8 mouse cellular contexts compared by ENCODE assay signal in genomic region chr3:103915509-103915896, GRCm38 (mm10). TPM values are rescaled to one million over a fixed set of nuclear protein-coding genes. Genes with fewer than 3 reads are reported as not detected.
A peak's percentile ranks its signal among the peaks of the same experiment; 100 is the strongest.
DNase-seq lines count a peak whose midpoint lies in the region; ATAC-seq and TF ChIP-seq lines count a peak whose summit lies in the region.

No protein-coding gene starts in this region.

- H3K9me3 ChIP-seq in kidney, embryonic 15.5 days (replicated peaks): no peaks in the 10 kb centered on the region
- no peaks in the 10 kb centered on the region for H3K9me3 ChIP-seq in hindbrain, embryonic 15.5 days
- H3K9me3 ChIP-seq in midbrain, postnatal 0 days (ENCODE audit: low read length): no peaks in the 10 kb centered on the region

- H3K4me3 ChIP-seq in kidney, embryonic 15.5 days (replicated peaks): peak overlapping the region; percentile 72
- H3K4me3 ChIP-seq in bone marrow, adult 2 months (replicated peaks; ENCODE audit: control insufficient read depth, low read depth, low read length): peak overlapping the region; percentile 95
- peak overlapping the region; percentile 71 for H3K4me3 ChIP-seq in hindbrain, embryonic 15.5 days
- peak overlapping the region; percentile 87 for H3K4me3 ChIP-seq in midbrain, postnatal 0 days (ENCODE audit: low read depth, low read length)

- 3% methylated on average over 7 of the region's 7 CpGs for WGBS in kidney, embryonic 15.5 days
- WGBS in bone marrow, adult 2 months: 0% methylated on average over 7 of the region's 7 CpGs
- 7% methylated on average over 7 of the region's 7 CpGs for WGBS in hindbrain, embryonic 15.5 days
- WGBS in midbrain, postnatal 0 days: 6% methylated on average over 7 of the region's 7 CpGs

- H3K4me1 ChIP-seq in kidney, embryonic 15.5 days: peaks cover 11% of the 10 kb centered on the region
- H3K4me1 ChIP-seq in bone marrow, adult 2 months (ENCODE audit: control insufficient read depth, insufficient read depth, low read length): peaks cover 2% of the 10 kb centered on the region; the same call in 1 of the 2 replicates
- H3K4me1 ChIP-seq in hindbrain, embryonic 15.5 days (replicated peaks): peaks cover 21% of the 10 kb centered on the region
- no peaks in the 10 kb centered on the region; the same call in 1 of the 2 replicates for H3K4me1 ChIP-seq in midbrain, postnatal 0 days (ENCODE audit: insufficient read depth, low read length)

- no peaks in the 10 kb centered on the region for H3K27me3 ChIP-seq in kidney, embryonic 15.5 days
- H3K27me3 ChIP-seq in hindbrain, embryonic 15.5 days: no peaks in the 10 kb centered on the region
- no peaks in the 10 kb centered on the region for H3K27me3 ChIP-seq in midbrain, postnatal 0 days (ENCODE audit: insufficient read depth, low read length)

- H3K36me3 ChIP-seq in kidney, embryonic 15.5 days: peaks cover 5% of the 10 kb centered on the region; the same call in 1 of the 2 replicates
- H3K36me3 ChIP-seq in hindbrain, embryonic 15.5 days: no peaks in the 10 kb centered on the region
- H3K36me3 ChIP-seq in midbrain, postnatal 0 days (ENCODE audit: insufficient read depth, low read length): no peaks in the 10 kb centered on the region

- no peak for TF ChIP-seq POLR2A in bone marrow, adult 2 months (IDR thresholded peaks at IDR 0.05; ENCODE audit: borderline replicate concordance, control insufficient read depth, low read depth, low read length)

- TF ChIP-seq CTCF in bone marrow, adult 2 months (IDR thresholded peaks at IDR 0.05; ENCODE audit: control insufficient read depth, insufficient read depth, low read length): no peak
- TF ChIP-seq CTCF in midbrain, postnatal 0 days (IDR thresholded peaks at IDR 0.05): no peak

- no peak for DNase-seq in kidney, postnatal 36 days
- DNase-seq in midbrain, postnatal 0 days (ENCODE audit: low spot score): no peak
- no peak for DNase-seq in cerebellum, adult 9-10 months
- no peak for DNase-seq in gastrocnemius, postnatal 10 days
- DNase-seq in cerebellum, postnatal 14 days: no peak

- peak overlapping the region; percentile 78 for H3K9ac ChIP-seq in kidney, embryonic 15.5 days
- peak overlapping the region; percentile 88 for H3K9ac ChIP-seq in hindbrain, embryonic 15.5 days
- H3K9ac ChIP-seq in midbrain, postnatal 0 days (replicated peaks; ENCODE audit: low read length, poor library complexity, severe bottlenecking): peak overlapping the region; percentile 84

- H3K4me2 ChIP-seq in kidney, embryonic 15.5 days: peak overlapping the region; percentile 74
- H3K4me2 ChIP-seq in hindbrain, embryonic 15.5 days: peak overlapping the region; percentile 79
- H3K4me2 ChIP-seq in midbrain, postnatal 0 days (ENCODE audit: low read depth, low read length, poor library complexity, severe bottlenecking): peak overlapping the region; percentile 80

- no peak for ATAC-seq in kidney, embryonic 15.5 days (replicated peaks; ENCODE audit: low FRiP score)
- no peak for ATAC-seq in hindbrain, embryonic 15.5 days (ENCODE audit: low FRiP score, low read depth)
- ATAC-seq in midbrain, postnatal 0 days (ENCODE audit: low FRiP score): no peak

- 0 out of 2 replicates have a peak overlapping the region, but pooled peaks have one; percentile 93 for H3K27ac ChIP-seq in kidney, embryonic 15.5 days
- peak overlapping the region; percentile 92; the same call in 1 of the 2 replicates for H3K27ac ChIP-seq in bone marrow, adult 2 months (ENCODE audit: control insufficient read depth, insufficient read depth, low read depth, low read length, poor library complexity)
- peak overlapping the region; percentile 93 for H3K27ac ChIP-seq in hindbrain, embryonic 15.5 days (replicated peaks)
- H3K27ac ChIP-seq in midbrain, postnatal 0 days (ENCODE audit: low read depth, low read length): peak overlapping the region; percentile 89; the same call in 1 of the 2 replicates

RNA-seq across cellular contexts. Expression of gene Rsbn1, which starts 1.6 kb away (rescaled TPM):
- polyA plus RNA-seq in kidney, embryonic 15.5 days (2015; fragmentation: Nextera tagmentation; extraction: Ambion mirVana): 10.2 and 10.7 TPM in 2 replicates
- 5.2 and 9.3 TPM in 2 replicates for polyA plus RNA-seq in bone marrow, adult 2 months (2011; ENCODE audit: insufficient read depth, insufficient read length, low replicate concordance, missing spikeins)
- 19.5 and 20.2 TPM in 2 replicates for polyA plus RNA-seq in hindbrain, embryonic 15.5 days (2015; fragmentation: Nextera tagmentation; extraction: Ambion mirVana)
- total RNA-seq in midbrain, postnatal 0 days (2014; rRNA removed): 35.5 and 38.4 TPM in 2 replicates
- 18.6 and 21.7 TPM in 2 replicates for polyA plus RNA-seq in midbrain, postnatal 0 days (2015; fragmentation: Nextera tagmentation; extraction: Ambion mirVana)
- total RNA-seq in gastrocnemius, postnatal 10 days (2021): 1 to 10 TPM; 8.0 to 9.8 TPM

RNA-seq across cellular contexts. Expression of gene Phtf1, which starts 52.4 kb away (rescaled TPM):
- polyA plus RNA-seq in kidney, embryonic 15.5 days (2015; fragmentation: Nextera tagmentation; extraction: Ambion mirVana): 26.8 and 29.7 TPM in 2 replicates
- polyA plus RNA-seq in bone marrow, adult 2 months (2011; ENCODE audit: insufficient read depth, insufficient read length, low replicate concordance, missing spikeins): 15.1 and 23.1 TPM in 2 replicates
- polyA plus RNA-seq in hindbrain, embryonic 15.5 days (2015; fragmentation: Nextera tagmentation; extraction: Ambion mirVana): 25.8 and 28.7 TPM in 2 replicates
- 24.3 and 31.6 TPM in 2 replicates for total RNA-seq in midbrain, postnatal 0 days (2014; rRNA removed)
- 14.9 and 15.9 TPM in 2 replicates for polyA plus RNA-seq in midbrain, postnatal 0 days (2015; fragmentation: Nextera tagmentation; extraction: Ambion mirVana)
- 10 to 100 TPM in 1 of 2 experiments, 1 to 10 TPM in 1; 8.1 to 10.4 TPM for total RNA-seq in gastrocnemius, postnatal 10 days (2021)

RNA-seq across cellular contexts. Expression of gene Ptpn22, which starts 55.9 kb away (rescaled TPM):
- polyA plus RNA-seq in kidney, embryonic 15.5 days (2015; fragmentation: Nextera tagmentation; extraction: Ambion mirVana): 0.58 and 0.73 TPM in 2 replicates
- 32.7 and 44.2 TPM in 2 replicates for polyA plus RNA-seq in bone marrow, adult 2 months (2011; ENCODE audit: insufficient read depth, insufficient read length, low replicate concordance, missing spikeins)
- 0.39 and 0.78 TPM in 2 replicates for polyA plus RNA-seq in hindbrain, embryonic 15.5 days (2015; fragmentation: Nextera tagmentation; extraction: Ambion mirVana)
- total RNA-seq in midbrain, postnatal 0 days (2014; rRNA removed): 0.09 TPM in 1 of 2 replicates, not detected in the other
- 0.43 and 0.64 TPM in 2 replicates for polyA plus RNA-seq in midbrain, postnatal 0 days (2015; fragmentation: Nextera tagmentation; extraction: Ambion mirVana)
- total RNA-seq in gastrocnemius, postnatal 10 days (2021): under 1 TPM; 0.26 to 0.81 TPM

Comparison
In these comparisons a context has a peak if more than half of its experiments do, and no peak if none do; other contexts are left out.
1. RNA of gene Ptpn22, which starts 55.9 kb away (polyA plus RNA-seq): 32.7 to 44.2 TPM in bone marrow, adult 2 months; 0.39 to 0.78 TPM in hindbrain, embryonic 15.5 days, 0.58 to 0.73 TPM in kidney, embryonic 15.5 days and 0.43 to 0.64 TPM in midbrain, postnatal 0 days; every median in the first group is over 10 times any median in the second.
2. Peak in every context shown above with its lines, with median percentiles within 50 percentile points of each other: H3K27ac ChIP-seq, H3K4me2 ChIP-seq, H3K4me3 ChIP-seq and H3K9ac ChIP-seq.